24 mouse cellular contexts compared by ENCODE assay signal in genomic region chr9:13806854-13807253, GRCm38 (mm10).
"Had no signal": no experiment of that assay in that cellular context is flagged by ENCODE, and none has a peak within 500 bp of the region (broad histone marks: within the 10 kb centered on the region; RNA-seq: fewer than 3 reads in every experiment).

No protein-coding gene starts in this region.

- ATAC-seq: hindbrain, postnatal 0 days; intestine, embryonic 16.5 days had no signal

- H3K4me3 ChIP-seq: heart, adult 2 months; heart, embryonic 13.5 days; heart, embryonic 15.5 days; hindbrain, embryonic 13.5 days; hindbrain, embryonic 15.5 days; kidney, embryonic 15.5 days; limb, embryonic 13.5 days; limb, embryonic 15.5 days had no signal

- H3K4me2 ChIP-seq: heart, embryonic 11.5 days; heart, embryonic 13.5 days; heart, embryonic 15.5 days; hindbrain, embryonic 13.5 days; hindbrain, embryonic 15.5 days; kidney, embryonic 15.5 days; limb, embryonic 13.5 days; limb, embryonic 15.5 days had no signal

- H3K4me1 ChIP-seq: heart, embryonic 13.5 days; heart, embryonic 15.5 days; hindbrain, embryonic 13.5 days; hindbrain, embryonic 15.5 days; kidney, embryonic 15.5 days; limb, embryonic 13.5 days; limb, embryonic 15.5 days had no signal

- H3K27ac ChIP-seq: heart, adult 2 months; heart, embryonic 13.5 days; heart, embryonic 15.5 days; hindbrain, embryonic 13.5 days; hindbrain, embryonic 15.5 days; hindbrain, postnatal 0 days; kidney, embryonic 15.5 days; kidney, postnatal 0 days; limb, embryonic 13.5 days; limb, embryonic 15.5 days had no signal

- H3K27me3 ChIP-seq: heart, embryonic 13.5 days; heart, embryonic 15.5 days; hindbrain, embryonic 13.5 days; hindbrain, embryonic 15.5 days; kidney, embryonic 15.5 days; limb, embryonic 13.5 days; limb, embryonic 15.5 days had no signal

- H3K9ac ChIP-seq: heart, embryonic 13.5 days; heart, embryonic 15.5 days; hindbrain, embryonic 13.5 days; hindbrain, embryonic 15.5 days; kidney, embryonic 15.5 days; limb, embryonic 13.5 days; limb, embryonic 15.5 days had no signal

- DNase-seq: gastrocnemius, postnatal 14 days; gastrocnemius, postnatal 36 days; heart, adult 2 months; heart, postnatal 14 days; heart, postnatal 36 days; kidney, adult 11 months; kidney, adult 2 months; kidney, adult 9 months; kidney, postnatal 14 days; kidney, postnatal 36 days; layer of hippocampus, adult 9-11 months; layer of hippocampus, postnatal 36 days; left cerebral cortex, postnatal 4 days had no signal

- H3K9me3 ChIP-seq: heart, embryonic 13.5 days; heart, embryonic 15.5 days; hindbrain, embryonic 13.5 days; hindbrain, embryonic 15.5 days; kidney, embryonic 15.5 days; limb, embryonic 13.5 days; limb, embryonic 15.5 days had no signal
